Mouse (Mus musculus) liver, embryonic 14.5 days (tissue): ENCODE results near the gene Arid1b. TPM values are rescaled to one million over a fixed set of nuclear protein-coding genes. Genes with fewer than 3 reads are reported as not detected.

Experiments used
- ATAC-seq: fragments of 200-750 bp; cut with Nextera tagmentation; 2 replicates; pipeline ENCODE4 v1.8.0; 2017; ENCODE audit warnings: moderate number of reproducible peaks, mild to moderate bottlenecking, moderate library complexity; ENCODE audit not compliant: insufficient read depth
- DNase-seq, 3 experiments: peaks; one replicate each; pipeline ENCODE4 v3.0.0-alpha.2; 2012 to 2013; ENCODE audit warnings: low read depth in 3 of 3, low spot score in 3 of 3
- H3K27ac ChIP-seq: fragments of 300-500 bp; sonication (generic); 2 replicates; pipeline ENCODE4 v1.5.1; 2014; ENCODE audit warnings: moderate library complexity, mild to moderate bottlenecking, control low read depth, inconsistent platforms
- H3K27me3 ChIP-seq: fragments of 300-500 bp; sonication (generic); 2 replicates; pipeline ENCODE4 v1.6.1; 2014; ENCODE audit warnings: mild to moderate bottlenecking, low read length, moderate library complexity; ENCODE audit not compliant: control insufficient read depth, insufficient read depth
- H3K36me3 ChIP-seq: fragments of 300-500 bp; sonication (generic); replicated peaks from 2 replicates; pipeline ENCODE4 v1.6.1; 2014; ENCODE audit warnings: low read depth; ENCODE audit not compliant: control insufficient read depth, insufficient read depth
- H3K4me1 ChIP-seq, 2 experiments: fragments of 200-500 bp in 1 of 2; fragments of 300-500 bp in 1 of 2; sonication (generic) in 1 of 2; replicated peaks; 2 replicates each; pipeline ENCODE4 v1.6.1; 2012 to 2014; ENCODE audit warnings: antibody characterized with exemption in 1 of 2, inconsistent platforms in 1 of 2, low read length in 1 of 2; ENCODE audit not compliant: control insufficient read depth in 2 of 2, insufficient read depth in 2 of 2
- H3K4me2 ChIP-seq: fragments of 300-500 bp; sonication (generic); 2 replicates; pipeline ENCODE4 v1.6.1; 2014; ENCODE audit warnings: low read depth, mild to moderate bottlenecking, control low read depth, moderate library complexity
- H3K4me3 ChIP-seq, 2 experiments: fragments of 200-500 bp in 1 of 2; fragments of 300-500 bp in 1 of 2; sonication (generic) in 1 of 2; 2 replicates each; pipeline ENCODE4 v1.5.1; 2012 to 2014; ENCODE audit warnings: low read depth in 2 of 2, low read length in 2 of 2, mild to moderate bottlenecking in 2 of 2, control low read depth in 1 of 2, inconsistent platforms in 1 of 2, moderate library complexity in 1 of 2; ENCODE audit not compliant: insufficient read depth in 1 of 2
- H3K9ac ChIP-seq: fragments of 300-500 bp; sonication (generic); replicated peaks from 2 replicates; pipeline ENCODE4 v1.6.1; 2014; ENCODE audit warnings: mild to moderate bottlenecking, control low read depth, moderate library complexity
- H3K9me3 ChIP-seq: fragments of 300-500 bp; sonication (generic); 2 replicates; pipeline ENCODE4 v1.6.1; 2016; ENCODE audit warnings: low read length, mixed read lengths; ENCODE audit not compliant: control insufficient read depth
- CTCF ChIP-seq: IDR thresholded peaks from 2 replicates; pipeline ENCODE4 v1.5.1; 2016; ENCODE audit warnings: antibody characterized with exemption, low read depth, control low read depth
- EP300 ChIP-seq: IDR thresholded peaks from 2 replicates; pipeline ENCODE4 v1.6.1; 2016; ENCODE audit warnings: antibody characterized with exemption, low read depth
- WGBS: fragments of 180-500 bp; shearing (Covaris S2); extraction: QIAGEN DNeasy Blood & Tissue Kit; methylation state at CpG from one replicate; pipeline ENCODE4 v1.1.7; 2014; ENCODE audit not compliant: insufficient replicate concordance; 5-methylcytosine and 5-hydroxymethylcytosine counted together
- polyA plus RNA-seq, 2 experiments: library from polyadenylated mRNA; depleted of rRNA in 1 of 2; stranded (reverse) in 1 of 2; unstranded in 1 of 2; fragments of >200 nt; fragmentation: Nextera tagmentation in 1 of 2; extraction: Ambion mirVana in 1 of 2; gene quantifications; 2 replicates each; pipeline versions ENCODE4 v1.2.1 to v1.2.3; 2012 to 2014

Gene Arid1b
- polyA plus RNA-seq, 2 experiments, result 2.6 to 3.1 TPM

- no peak overlapping the region for H3K4me2 ChIP-seq
- no peak overlapping the region for H3K4me3 ChIP-seq
- no peaks in the 10 kb centered on the region for H3K27me3 ChIP-seq
- H3K9me3 ChIP-seq, result no peaks in the 10 kb centered on the region
- 62% methylated on average over 8 of the region's 8 CpGs for WGBS
- H3K36me3 ChIP-seq, result no peaks in the 10 kb centered on the region
- H3K9ac ChIP-seq, result no peak overlapping the region; the same call in 1 of the 2 replicates
- ATAC-seq, result no peak
- H3K4me1 ChIP-seq, result peaks cover 8 to 10% of the 10 kb centered on the region in 2 experiments; a peak in 3 of 4 replicates
- TF ChIP-seq EP300 (no peak), CTCF (no peak)
- H3K27ac ChIP-seq, result no peak overlapping the region
- no peak for DNase-seq
Measured at GRCm38 (mm10) chr17:5139553-5139952, 145.4 kb downstream of the Arid1b start.

GRCm38 (mm10) chr17:5143735-5144439 is 149.8 kb downstream of the Arid1b start:
- WGBS, result 80% methylated on average over 6 of the region's 6 CpGs
- no peaks in the 10 kb centered on the region for H3K36me3 ChIP-seq

GRCm38 (mm10) chr17:5150660-5151063 is 156.5 kb downstream of the Arid1b start:
- WGBS, result 45% methylated on average over 7 of the region's 7 CpGs
- TF ChIP-seq EP300 (no peak), CTCF (no peak)
- DNase-seq (peak in 2 of 3 experiments; percentile 7 to 44), ATAC-seq (peak; percentile 95)
- H3K27ac ChIP-seq, result no peak overlapping the region
- 0 out of 2 replicates have a peak overlapping the region, but pooled peaks have one; percentile 11 for H3K9ac ChIP-seq
- H3K36me3 ChIP-seq, result no peaks in the 10 kb centered on the region
- no peaks in the 10 kb centered on the region for H3K27me3 ChIP-seq
- H3K4me1 ChIP-seq, result peaks cover 0 to 7% of the 10 kb centered on the region in 2 experiments
- no peaks in the 10 kb centered on the region for H3K9me3 ChIP-seq
- no peak overlapping the region for H3K4me3 ChIP-seq
- H3K4me2 ChIP-seq, result no peak overlapping the region; the same call in 1 of the 2 replicates

More at GRCm38 (mm10) chr17:5143735-5144439, 149.8 kb downstream of the Arid1b start:
- no peak for ATAC-seq
- Histone ChIP-seq H3K9ac (no peak overlapping the region), H3K4me1 (peaks cover 3 to 6% of the 10 kb centered on the region in 2 experiments; a peak in 3 of 4 replicates), H3K9me3 (no peaks in the 10 kb centered on the region), H3K27ac (no peak overlapping the region), H3K4me2 (no peak overlapping the region), H3K4me3 (no peak overlapping the region), H3K27me3 (no peaks in the 10 kb centered on the region)
- TF ChIP-seq CTCF, result no peak
- TF ChIP-seq EP300, result no peak
- no peak for DNase-seq

GRCm38 (mm10) chr17:5151852-5152251 is 157.7 kb downstream of the Arid1b start:
- no peak for DNase-seq
- 82% methylated on average over 11 of the region's 11 CpGs for WGBS

GRCm38 (mm10) chr17:5153461-5153860 is 159.3 kb downstream of the Arid1b start:
- H3K27me3 ChIP-seq, result no peaks in the 10 kb centered on the region
- H3K4me3 ChIP-seq, result no peak overlapping the region
- no peak overlapping the region for H3K4me2 ChIP-seq
- no peaks in the 10 kb centered on the region for H3K9me3 ChIP-seq
- DNase-seq (no peak), ATAC-seq (no peak)
- WGBS, result 55% methylated on average over 2 of the region's 2 CpGs
- no peak overlapping the region for H3K9ac ChIP-seq
- H3K36me3 ChIP-seq, result no peaks in the 10 kb centered on the region
- H3K4me1 ChIP-seq, result peaks cover 0 to 7% of the 10 kb centered on the region in 2 experiments
- TF ChIP-seq EP300, result no peak
- no peak for TF ChIP-seq CTCF
- no peak overlapping the region for H3K27ac ChIP-seq

More at GRCm38 (mm10) chr17:5151852-5152251, 157.7 kb downstream of the Arid1b start:
- Histone ChIP-seq H3K36me3 (no peaks in the 10 kb centered on the region), H3K4me2 (no peak overlapping the region), H3K4me1 (peaks cover 0 to 7% of the 10 kb centered on the region in 2 experiments), H3K27me3 (no peaks in the 10 kb centered on the region), H3K9ac (no peak overlapping the region), H3K4me3 (no peak overlapping the region), H3K27ac (no peak overlapping the region), H3K9me3 (no peaks in the 10 kb centered on the region)
- no peak for ATAC-seq
- TF ChIP-seq EP300, result no peak
- TF ChIP-seq CTCF, result no peak
